Mouse (Mus musculus): ENCODE measurements around the gene Snap91. TPM values are rescaled to one million over a fixed set of nuclear protein-coding genes. Genes with fewer than 3 reads are reported as not detected.
A peak's percentile ranks its signal among the peaks of the same experiment; 100 is the strongest.

The Snap91 gene
- polyA plus RNA-seq, 1 experiment from 2014 or later, result 4.2 TPM

DNA sequence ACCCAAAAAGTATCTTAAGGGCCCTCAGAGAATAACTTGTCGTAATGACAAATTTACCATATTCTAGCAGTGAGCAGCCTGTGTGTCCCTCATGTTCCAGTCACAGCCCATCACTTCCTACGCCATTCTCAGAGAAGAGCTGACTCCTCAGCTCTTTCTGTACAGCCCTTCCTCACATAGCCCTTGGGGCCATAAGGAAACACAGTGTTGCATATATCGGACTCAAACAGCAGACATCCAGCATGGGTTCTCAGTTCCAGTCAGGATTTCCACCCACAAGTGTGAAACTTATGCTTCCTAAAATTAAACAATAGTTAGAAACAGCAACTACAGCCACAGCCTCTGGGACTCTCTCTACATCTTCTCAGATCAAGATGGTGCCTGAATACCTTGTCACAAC lies 27.6 kb downstream of the Snap91 start:
- Histone ChIP-seq H3K36me3 (no peaks in the 10 kb centered on the region), H3K9me3 (replicated peaks) (no peaks in the 10 kb centered on the region), H3K27me3 (ENCODE audit: low read depth, poor library complexity, severe bottlenecking) (no peaks in the 10 kb centered on the region), H3K4me1 (0 out of 2 replicates have a peak, but pooled peaks cover 4% of the 10 kb centered on the region), H3K27ac (no peak overlapping the region), H3K4me3 (no peak overlapping the region)
- WGBS, result 91% methylated on average over 3 of the region's 3 CpGs
- no peak for DNase-seq (ENCODE audit: low spot score)

GRCm38 (mm10) chr9:86851689-86852088 lies 28.8 kb downstream of the Snap91 start:
- Histone ChIP-seq H3K4me1 (0 out of 2 replicates have a peak, but pooled peaks cover 4% of the 10 kb centered on the region), H3K9me3 (replicated peaks) (no peaks in the 10 kb centered on the region), H3K36me3 (no peaks in the 10 kb centered on the region), H3K4me3 (no peak overlapping the region), H3K27me3 (ENCODE audit: low read depth, poor library complexity, severe bottlenecking) (no peaks in the 10 kb centered on the region), H3K27ac (no peak overlapping the region)
- 90% methylated on average over 5 of the region's 5 CpGs for WGBS
- DNase-seq (ENCODE audit: low spot score), result no peak

DNA sequence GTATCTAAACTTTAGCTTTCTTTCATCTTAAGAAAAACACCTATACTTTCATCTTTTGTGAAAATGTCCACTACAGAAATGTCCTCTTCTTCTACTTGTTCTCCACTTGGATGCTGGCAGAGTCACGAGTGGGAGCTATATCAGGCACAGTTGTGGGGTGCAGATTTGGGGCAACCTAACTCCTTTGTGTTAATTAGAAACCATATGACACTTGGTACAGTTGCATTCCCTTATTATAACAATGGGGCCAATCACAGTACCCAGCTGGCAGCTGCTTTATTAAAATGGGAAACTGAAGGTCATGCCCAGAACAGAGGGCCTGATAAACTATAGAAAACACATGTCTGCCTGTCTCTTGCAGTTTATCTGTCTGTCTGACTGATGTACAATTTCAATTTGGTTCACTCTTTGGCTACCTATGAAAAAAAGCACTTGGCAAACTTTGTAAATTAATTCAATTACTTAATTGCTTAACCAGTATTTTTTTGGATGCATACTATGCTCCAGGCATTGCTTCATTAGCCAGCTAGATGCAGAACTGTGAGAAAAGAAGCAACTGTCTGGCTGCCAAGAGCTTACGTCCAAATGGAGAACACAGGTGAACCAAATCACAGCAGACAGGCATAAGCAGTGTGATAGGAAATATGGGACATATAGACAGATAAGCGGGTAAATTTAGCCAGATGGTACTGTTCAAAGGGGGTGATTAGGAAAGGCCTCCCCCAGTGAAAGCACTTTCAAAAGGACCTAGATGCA lies 29.8 kb downstream of the Snap91 start:
- 0 out of 2 replicates have a peak, but pooled peaks cover 4% of the 10 kb centered on the region for H3K4me1 ChIP-seq
- H3K4me3 ChIP-seq, result no peak overlapping the region
- no peak overlapping the region for H3K27ac ChIP-seq
- no peaks in the 10 kb centered on the region for H3K36me3 ChIP-seq
- WGBS, result 92% methylated on average over 3 of the region's 3 CpGs
- no peak for DNase-seq (ENCODE audit: low spot score)
- H3K27me3 ChIP-seq (ENCODE audit: low read depth, poor library complexity, severe bottlenecking), result no peaks in the 10 kb centered on the region
- no peaks in the 10 kb centered on the region for H3K9me3 ChIP-seq (replicated peaks)

- no peak overlapping the region for H3K27ac ChIP-seq
- no peaks in the 10 kb centered on the region for H3K27me3 ChIP-seq (ENCODE audit: low read depth, poor library complexity, severe bottlenecking)
- H3K4me3 ChIP-seq, result no peak overlapping the region
- no peaks in the 10 kb centered on the region for H3K4me1 ChIP-seq
- no peaks in the 10 kb centered on the region for H3K9me3 ChIP-seq (replicated peaks)
- H3K36me3 ChIP-seq, result no peaks in the 10 kb centered on the region
- DNase-seq (ENCODE audit: low spot score), result no peak
- WGBS, result 87% methylated on average over 5 of the region's 5 CpGs
Observed at GRCm38 (mm10) chr9:86843747-86844353, 36.6 kb downstream of the Snap91 start.

DNA sequence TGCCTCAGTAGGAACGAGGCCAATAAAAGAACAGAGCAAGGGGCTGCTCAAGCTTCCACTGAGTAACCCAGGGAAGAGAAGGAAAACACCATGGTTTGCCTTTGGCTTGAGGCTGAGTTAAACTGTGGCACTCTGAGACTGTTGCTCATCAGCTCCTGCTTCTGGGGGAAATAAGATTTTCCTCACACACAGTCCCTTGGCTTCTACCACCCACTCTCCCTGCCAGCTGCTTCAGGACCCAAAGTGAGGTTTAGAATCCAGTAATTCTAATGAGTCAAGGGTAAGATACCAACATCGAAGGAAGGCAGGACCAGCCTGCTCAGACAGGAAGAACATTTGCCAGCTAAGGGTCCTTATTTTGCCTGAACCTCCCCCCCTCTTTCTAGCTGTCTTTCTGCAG lies 50.7 kb downstream of the Snap91 start:
- Histone ChIP-seq H3K27ac (no peak overlapping the region), H3K4me1 (peaks cover 3% of the 10 kb centered on the region; the same call in 1 of the 2 replicates), H3K27me3 (ENCODE audit: low read depth, poor library complexity, severe bottlenecking) (no peaks in the 10 kb centered on the region), H3K4me3 (no peak overlapping the region), H3K9me3 (replicated peaks) (no peaks in the 10 kb centered on the region), H3K36me3 (no peaks in the 10 kb centered on the region)
- no peak for DNase-seq (ENCODE audit: low spot score)
- WGBS, result 80% methylated on average over 2 of the region's 2 CpGs

DNA sequence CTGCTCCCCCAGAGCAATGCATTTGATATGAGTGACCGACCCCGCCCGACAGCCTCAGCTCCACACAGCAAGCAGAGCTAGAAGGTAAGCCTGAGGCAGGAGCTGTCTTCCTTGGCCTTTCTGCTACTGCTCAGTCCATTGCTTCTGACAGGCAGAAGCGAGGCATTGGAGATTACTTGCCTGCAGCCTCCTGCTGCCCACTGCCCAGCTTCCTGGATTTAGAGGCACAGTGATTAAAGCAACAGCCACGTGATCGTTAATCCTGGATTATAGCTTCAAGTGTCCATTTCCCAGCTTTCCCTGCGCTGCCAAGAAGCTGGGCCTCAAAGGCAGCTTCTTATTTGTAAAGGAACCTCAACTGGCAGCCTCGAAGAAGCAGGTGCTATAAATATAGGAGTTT lies 51.4 kb downstream of the Snap91 start:
- no peak overlapping the region for H3K27ac ChIP-seq
- H3K36me3 ChIP-seq, result no peaks in the 10 kb centered on the region
- no peak for DNase-seq (ENCODE audit: low spot score)
- H3K4me3 ChIP-seq, result no peak overlapping the region
- WGBS, result 69% methylated on average over 8 of the region's 8 CpGs
- H3K27me3 ChIP-seq (ENCODE audit: low read depth, poor library complexity, severe bottlenecking), result no peaks in the 10 kb centered on the region
- no peaks in the 10 kb centered on the region for H3K9me3 ChIP-seq (replicated peaks)
- peaks cover 3% of the 10 kb centered on the region; the same call in 1 of the 2 replicates for H3K4me1 ChIP-seq

DNA sequence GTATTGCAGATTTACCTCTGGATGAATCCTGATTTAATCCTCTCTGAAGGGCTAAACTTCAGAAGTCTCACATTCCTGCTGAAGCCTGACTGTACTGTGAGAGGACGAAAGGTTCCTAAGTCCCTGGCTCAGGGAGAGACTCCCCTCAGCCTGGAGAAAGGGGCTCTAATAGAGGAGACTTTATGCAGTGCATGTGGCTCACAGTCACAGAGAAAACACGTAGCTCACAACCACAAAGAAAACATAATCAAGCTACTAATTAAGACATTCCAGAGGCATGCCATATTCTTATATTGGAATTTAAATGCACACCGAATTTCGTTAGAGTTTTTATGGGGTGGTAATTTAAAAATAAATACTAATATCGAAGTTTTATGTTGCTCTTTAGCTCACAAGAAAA lies 61.1 kb downstream of the Snap91 start:
- Histone ChIP-seq H3K36me3 (no peaks in the 10 kb centered on the region), H3K27ac (no peak overlapping the region), H3K9me3 (replicated peaks) (no peaks in the 10 kb centered on the region), H3K4me3 (no peak overlapping the region), H3K27me3 (ENCODE audit: low read depth, poor library complexity, severe bottlenecking) (no peaks in the 10 kb centered on the region), H3K4me1 (no peaks in the 10 kb centered on the region)
- WGBS, result 83% methylated on average over 5 of the region's 5 CpGs
- DNase-seq (ENCODE audit: low spot score), result no peak

GRCm38 (mm10) chr9:86817673-86818072 lies 62.8 kb downstream of the Snap91 start:
- 57% methylated on average over 4 of the region's 4 CpGs for WGBS
- H3K36me3 ChIP-seq, result no peaks in the 10 kb centered on the region

DNA sequence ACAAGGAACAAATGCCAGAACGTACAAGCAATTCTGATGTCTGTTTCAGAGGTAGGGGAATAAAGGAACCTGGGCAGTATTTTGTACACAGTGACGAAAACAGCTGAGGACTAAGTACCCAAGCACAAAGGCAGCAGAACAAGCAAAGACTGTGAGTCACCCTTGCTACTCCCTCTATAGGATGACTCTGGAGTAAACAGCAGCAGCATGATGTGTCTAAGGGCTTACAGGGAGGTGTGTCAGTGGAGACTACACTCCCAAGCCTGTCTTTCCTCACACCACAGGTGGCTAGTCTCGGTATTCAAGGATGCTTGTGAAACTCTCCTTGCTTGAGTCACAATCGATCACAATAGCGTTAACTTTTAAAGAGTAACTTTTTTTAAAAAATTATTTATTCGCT lies 66.1 kb downstream of the Snap91 start:
- no peak for DNase-seq (ENCODE audit: low spot score)
- Histone ChIP-seq H3K27ac (no peak overlapping the region), H3K9me3 (replicated peaks) (no peaks in the 10 kb centered on the region), H3K4me3 (no peak overlapping the region), H3K36me3 (no peaks in the 10 kb centered on the region), H3K27me3 (ENCODE audit: low read depth, poor library complexity, severe bottlenecking) (no peaks in the 10 kb centered on the region), H3K4me1 (no peaks in the 10 kb centered on the region)
- WGBS, result 80% methylated on average over 6 of the region's 6 CpGs

More at GRCm38 (mm10) chr9:86817673-86818072, 62.8 kb downstream of the Snap91 start:
- Histone ChIP-seq H3K9me3 (replicated peaks) (no peaks in the 10 kb centered on the region), H3K27ac (no peak overlapping the region), H3K4me1 (no peaks in the 10 kb centered on the region), H3K27me3 (ENCODE audit: low read depth, poor library complexity, severe bottlenecking) (no peaks in the 10 kb centered on the region), H3K4me3 (no peak overlapping the region)
- no peak for DNase-seq (ENCODE audit: low spot score)

- H3K27ac ChIP-seq, result no peak overlapping the region
- H3K36me3 ChIP-seq, result no peaks in the 10 kb centered on the region
- no peaks in the 10 kb centered on the region for H3K27me3 ChIP-seq (ENCODE audit: low read depth, poor library complexity, severe bottlenecking)
- H3K4me3 ChIP-seq, result no peak overlapping the region
- 43% methylated on average over 5 of the region's 5 CpGs for WGBS
- no peaks in the 10 kb centered on the region for H3K9me3 ChIP-seq (replicated peaks)
- DNase-seq (ENCODE audit: low spot score), result no peak
- H3K4me1 ChIP-seq, result no peaks in the 10 kb centered on the region
Observed at GRCm38 (mm10) chr9:86813327-86813726, 67.1 kb downstream of the Snap91 start.

GRCm38 (mm10) chr9:86810696-86811232 lies 69.7 kb downstream of the Snap91 start:
- 48% methylated on average over 5 of the region's 5 CpGs for WGBS
- DNase-seq (ENCODE audit: low spot score), result no peak

GRCm38 (mm10) chr9:86810213-86810612 lies 70.2 kb downstream of the Snap91 start:
- Histone ChIP-seq H3K4me3 (no peak overlapping the region), H3K36me3 (no peaks in the 10 kb centered on the region), H3K27ac (no peak overlapping the region), H3K9me3 (replicated peaks) (no peaks in the 10 kb centered on the region), H3K4me1 (no peaks in the 10 kb centered on the region), H3K27me3 (ENCODE audit: low read depth, poor library complexity, severe bottlenecking) (no peaks in the 10 kb centered on the region)
- DNase-seq (ENCODE audit: low spot score), result no peak
- WGBS, result 87% methylated on average over 3 of the region's 3 CpGs

More at GRCm38 (mm10) chr9:86810696-86811232, 69.7 kb downstream of the Snap91 start:
- Histone ChIP-seq H3K9me3 (replicated peaks) (no peaks in the 10 kb centered on the region), H3K4me3 (no peak overlapping the region), H3K36me3 (no peaks in the 10 kb centered on the region), H3K27ac (no peak overlapping the region), H3K4me1 (no peaks in the 10 kb centered on the region), H3K27me3 (ENCODE audit: low read depth, poor library complexity, severe bottlenecking) (no peaks in the 10 kb centered on the region)

- no peaks in the 10 kb centered on the region for H3K27me3 ChIP-seq (ENCODE audit: low read depth, poor library complexity, severe bottlenecking)
- no peaks in the 10 kb centered on the region for H3K36me3 ChIP-seq
- no peak overlapping the region for H3K27ac ChIP-seq
- peak; percentile 40 for DNase-seq (ENCODE audit: low spot score)
- peaks cover 18% of the 10 kb centered on the region for H3K4me1 ChIP-seq
- no peaks in the 10 kb centered on the region for H3K9me3 ChIP-seq (replicated peaks)
- H3K4me3 ChIP-seq, result no peak overlapping the region
- 29% methylated on average over 3 of the region's 3 CpGs for WGBS
Observed at GRCm38 (mm10) chr9:86800600-86801163, 79.8 kb downstream of the Snap91 start.

Measured in limb, embryonic 10.5 days (tissue).